Mouse (Mus musculus) CH12.LX (cell line): ENCODE data around the gene Golim4. TPM values are rescaled to one million over a fixed set of nuclear protein-coding genes. Genes with fewer than 3 reads are reported as not detected.

Experiments used
- DNase-seq: peaks from one replicate; pipeline ENCODE4 v3.0.0-alpha.2; 2013; ENCODE audit errors: extremely low read depth
- H3K27ac ChIP-seq: 2 replicates; pipeline ENCODE4 v1.5.1; 2012; ENCODE audit warnings: low read depth, mild to moderate bottlenecking, control low read depth, moderate library complexity; ENCODE audit not compliant: insufficient read depth
- H3K27me3 ChIP-seq: replicated peaks from 2 replicates; pipeline ENCODE3; 2012; ENCODE audit warnings: inconsistent platforms
- H3K36me3 ChIP-seq, 2 experiments: replicated peaks in 1 of 2; 2 replicates each; pipeline versions ENCODE3 to v1.6.1; 2012; ENCODE audit warnings: inconsistent platforms in 1 of 2, low read length in 1 of 2, mild to moderate bottlenecking in 1 of 2, mixed read lengths in 1 of 2, moderate library complexity in 1 of 2; ENCODE audit not compliant: control insufficient read depth in 1 of 2, insufficient read depth in 1 of 2
- H3K4me1 ChIP-seq, 2 experiments: 2 replicates each; pipeline ENCODE4 v1.6.1; 2012; ENCODE audit warnings: inconsistent platforms in 1 of 2, moderate library complexity in 1 of 2; ENCODE audit not compliant: insufficient read depth in 2 of 2, control insufficient read depth in 1 of 2
- H3K4me2 ChIP-seq: 2 replicates; pipeline ENCODE4 v1.6.1; 2012; ENCODE audit warnings: low read depth, mild to moderate bottlenecking, control low read depth; ENCODE audit not compliant: poor library complexity, insufficient read depth, severe bottlenecking
- H3K4me3 ChIP-seq, 3 experiments: fragments of 150-350 bp in 1 of 3; sonication (generic) in 1 of 3; replicated peaks in 1 of 3; 2 replicates each; pipeline versions ENCODE3 to v1.5.1; 2011 to 2012; ENCODE audit warnings: low read depth in 2 of 3, low read length in 2 of 3, mild to moderate bottlenecking in 2 of 3, moderate library complexity in 2 of 3, control low read depth in 1 of 3, improper control_type of control experiment in 1 of 3, inconsistent platforms in 1 of 3, mixed read lengths in 1 of 3; ENCODE audit not compliant: poor library complexity in 1 of 3
- H3K79me2 ChIP-seq: replicated peaks from 2 replicates; pipeline ENCODE4 v1.6.1; 2012; ENCODE audit warnings: mild to moderate bottlenecking, moderate library complexity; ENCODE audit not compliant: control insufficient read depth, poor library complexity, insufficient read depth, severe bottlenecking; ENCODE audit errors: extremely low read depth
- H3K9ac ChIP-seq: 2 replicates; pipeline ENCODE4 v1.6.1; 2012; ENCODE audit warnings: low read depth, mild to moderate bottlenecking, control low read depth, moderate library complexity; ENCODE audit not compliant: insufficient read depth
- H3K9me3 ChIP-seq: replicated peaks from 2 replicates; pipeline ENCODE3; 2012; ENCODE audit warnings: low read length, inconsistent platforms, mixed read lengths
- E2F4 ChIP-seq: IDR thresholded peaks from 2 replicates; pipeline ENCODE4 v1.6.1; 2011; ENCODE audit warnings: low read depth, low read length, improper control_type of control experiment; ENCODE audit not compliant: insufficient replicate concordance
- EP300 ChIP-seq: IDR thresholded peaks from 2 replicates; pipeline ENCODE4 v1.6.1; 2011; ENCODE audit warnings: low read length, improper control_type of control experiment
- ETS1 ChIP-seq: conservative IDR thresholded peaks from 2 replicates; pipeline ENCODE4 v1.6.1; 2012; ENCODE audit warnings: low read depth, mild to moderate bottlenecking, inconsistent platforms, low read length, improper control_type of control experiment, moderate library complexity
- GABPA ChIP-seq: IDR thresholded peaks from 2 replicates; pipeline ENCODE4 v1.6.1; 2012; ENCODE audit warnings: low read depth, low read length, improper control_type of control experiment, inconsistent platforms; ENCODE audit not compliant: insufficient replicate concordance
- HCFC1 ChIP-seq: IDR thresholded peaks from 2 replicates; pipeline ENCODE4 v1.6.1; 2012; ENCODE audit warnings: low read depth, mild to moderate bottlenecking, inconsistent platforms, low read length, improper control_type of control experiment
- IRF4 ChIP-seq: IDR thresholded peaks from 2 replicates; pipeline ENCODE4 v1.6.1; 2014; ENCODE audit warnings: low read depth, mild to moderate bottlenecking, inconsistent platforms, low read length, improper control_type of control experiment
- JUN ChIP-seq: IDR thresholded peaks from 2 replicates; pipeline ENCODE4 v1.6.1; 2011; ENCODE audit warnings: low read depth, mild to moderate bottlenecking, low read length, improper control_type of control experiment, moderate library complexity; ENCODE audit not compliant: insufficient read depth
- JUND ChIP-seq: conservative IDR thresholded peaks from 2 replicates; pipeline ENCODE4 v1.6.1; 2011; ENCODE audit warnings: low read depth, low read length, improper control_type of control experiment
- KAT2A ChIP-seq: IDR thresholded peaks from 2 replicates; pipeline ENCODE4 v1.6.1; 2012; ENCODE audit warnings: low read length, improper control_type of control experiment, inconsistent platforms; ENCODE audit not compliant: insufficient replicate concordance
- MAX ChIP-seq: IDR thresholded peaks from 2 replicates; pipeline ENCODE4 v1.6.1; 2011; ENCODE audit warnings: low read length, improper control_type of control experiment
- MAZ ChIP-seq: IDR thresholded peaks from 2 replicates; pipeline ENCODE4 v1.6.1; 2012; ENCODE audit warnings: low read depth, mild to moderate bottlenecking, inconsistent platforms, low read length, improper control_type of control experiment, moderate library complexity
- MEF2A ChIP-seq: IDR thresholded peaks from 2 replicates; pipeline ENCODE4 v1.6.1; 2014; ENCODE audit warnings: low read depth, mild to moderate bottlenecking, inconsistent platforms, low read length, improper control_type of control experiment, borderline replicate concordance
- MXI1 ChIP-seq: IDR thresholded peaks from 2 replicates; pipeline ENCODE4 v1.6.1; 2011; ENCODE audit warnings: mild to moderate bottlenecking, low read depth, low read length, improper control_type of control experiment
- MYC ChIP-seq: IDR thresholded peaks from 2 replicates; pipeline ENCODE4 v1.6.1; 2011; ENCODE audit warnings: low read depth, mild to moderate bottlenecking, improper control_type of control experiment, low read length
- NELFE ChIP-seq: IDR thresholded peaks from 2 replicates; pipeline ENCODE4 v1.6.1; 2011; ENCODE audit warnings: low read depth, low read length, improper control_type of control experiment
- POLR2A ChIP-seq: IDR thresholded peaks from 2 replicates; pipeline ENCODE4 v1.6.1; 2011; ENCODE audit warnings: low read depth, mild to moderate bottlenecking, improper control_type of control experiment, low read length
- POLR2AphosphoS2 ChIP-seq: IDR thresholded peaks from 2 replicates; pipeline ENCODE4 v1.6.1; 2011; ENCODE audit warnings: low read depth, low read length, improper control_type of control experiment
- RAD21 ChIP-seq: IDR thresholded peaks from 2 replicates; pipeline ENCODE4 v1.6.1; 2011; ENCODE audit warnings: low read depth, mild to moderate bottlenecking, low read length, improper control_type of control experiment, moderate library complexity
- SMC3 ChIP-seq: IDR thresholded peaks from 2 replicates; pipeline ENCODE4 v1.6.1; 2011; ENCODE audit warnings: low read depth, low read length, improper control_type of control experiment
- TBP ChIP-seq: conservative IDR thresholded peaks from 2 replicates; pipeline ENCODE4 v1.6.1; 2011; ENCODE audit warnings: low read depth, low read length, improper control_type of control experiment
- UBTF ChIP-seq: IDR thresholded peaks from 2 replicates; pipeline ENCODE4 v1.6.1; 2012; ENCODE audit warnings: low read depth, mild to moderate bottlenecking, inconsistent platforms, low read length, improper control_type of control experiment, moderate library complexity
- USF1 ChIP-seq: IDR thresholded peaks from 2 replicates; pipeline ENCODE4 v1.6.1; 2014; ENCODE audit warnings: low read depth, mild to moderate bottlenecking, inconsistent platforms, low read length, improper control_type of control experiment
- USF2 ChIP-seq: conservative IDR thresholded peaks from 2 replicates; pipeline ENCODE4 v1.6.1; 2011; ENCODE audit warnings: low read depth, low read length, improper control_type of control experiment
- ZC3H11A ChIP-seq: IDR thresholded peaks from 2 replicates; pipeline ENCODE4 v1.6.1; 2012; ENCODE audit warnings: low read depth, mild to moderate bottlenecking, inconsistent platforms, low read length, improper control_type of control experiment
- ZKSCAN1 ChIP-seq: IDR thresholded peaks from 2 replicates; pipeline ENCODE4 v1.6.1; 2012; ENCODE audit warnings: low read depth, inconsistent platforms, low read length, improper control_type of control experiment, borderline replicate concordance
- dilution Hi-C: fragments of 300-500 bp; cut with MboI; formaldehyde crosslinking; loops from 2 replicates; pipeline ENCODE4 v1.14.3; 2020; ENCODE audit warnings: low sequenced_read_pairs; ENCODE audit not compliant: extremely low pct_unique_long_range_greater_than_20kb, extremely low pct_ligation_motif_present
- in situ Hi-C: fragments of 300-500 bp; cut with MboI; formaldehyde crosslinking; loops from 3 replicates; pipeline ENCODE4 v1.14.3; 2019; ENCODE audit warnings: low sequenced_read_pairs, low pct_ligation_motif_present, low pct_unique_long_range_greater_than_20kb, mixed read lengths
- polyA plus RNA-seq: library from polyadenylated mRNA; unstranded; fragments of >175 nt; gene quantifications from 2 replicates; pipeline ENCODE4 v1.2.1, GENCODE M21; 2012; ENCODE audit warnings: low read depth; ENCODE audit not compliant: insufficient read length
- total RNA-seq, 2 experiments: library from RNA; depleted of rRNA; stranded (reverse); fragments of 300-350 nt in 1 of 2; fragments of >200 nt in 1 of 2; gene quantifications; 2 replicates each; pipeline ENCODE4 v1.2.3; 2012 to 2014

Gene Golim4
- total and polyA plus RNA-seq, 3 experiments = 0.04 to 0.16 TPM; not detected in 1

- no peak for TF ChIP-seq ETS1
Observed at GRCm38 (mm10) chr3:75930659-75931225, 26.0 kb downstream of the Golim4 start (continued).

DNA sequence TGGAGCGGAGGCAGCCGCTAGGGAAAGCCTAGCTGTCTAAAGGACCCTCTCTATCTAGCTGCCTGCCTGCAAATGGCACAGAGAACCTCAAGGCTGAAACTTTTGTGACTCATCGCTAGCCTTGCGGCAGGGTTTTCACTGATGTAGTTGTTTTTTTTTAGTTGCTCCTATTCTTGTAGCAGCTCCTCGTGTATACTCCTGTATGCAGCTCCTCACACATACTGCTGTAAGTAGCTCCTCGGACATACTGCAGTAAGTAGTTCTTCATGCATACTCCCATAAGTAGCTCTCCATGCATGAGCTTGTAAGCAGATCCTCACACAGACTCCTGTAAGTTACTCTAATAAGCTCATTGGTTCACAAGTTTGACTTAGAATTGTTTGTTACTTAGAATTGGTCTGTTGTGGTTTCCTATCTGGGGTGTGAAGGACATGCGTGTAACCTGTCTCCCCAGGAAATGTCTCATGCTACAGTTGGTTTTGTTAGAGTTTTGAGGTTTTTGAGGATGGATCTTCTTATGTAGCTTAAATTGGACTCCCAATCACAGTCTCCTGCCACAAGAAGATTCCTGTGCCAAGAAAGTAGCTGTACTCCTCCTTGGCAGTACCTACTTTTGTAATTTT, 26.7 kb downstream of the Golim4 start:
- Histone ChIP-seq H3K4me3 (no peak overlapping the region), H3K9me3 (no peaks in the 10 kb centered on the region), H3K36me3 (no peaks in the 10 kb centered on the region), H3K4me2 (no peak overlapping the region), H3K27me3 (no peaks in the 10 kb centered on the region), H3K27ac (no peak overlapping the region), H3K4me1 (no peaks in the 10 kb centered on the region), H3K9ac (no peak overlapping the region), H3K79me2 (no peaks in the 10 kb centered on the region)
- dilution Hi-C loops (no loop called here), in situ Hi-C loops (no loop called here)
- TF ChIP-seq JUND (no peak), KAT2A (no peak), RAD21 (no peak), E2F4 (no peak), IRF4 (no peak), USF1 (no peak), GABPA (no peak), ZC3H11A (no peak), HCFC1 (no peak), MAX (no peak), MXI1 (no peak), USF2 (no peak), POLR2AphosphoS2 (no peak), JUN (no peak), MAZ (no peak), TBP (no peak), UBTF (no peak)
- peak; percentile 7 for DNase-seq

DNA sequence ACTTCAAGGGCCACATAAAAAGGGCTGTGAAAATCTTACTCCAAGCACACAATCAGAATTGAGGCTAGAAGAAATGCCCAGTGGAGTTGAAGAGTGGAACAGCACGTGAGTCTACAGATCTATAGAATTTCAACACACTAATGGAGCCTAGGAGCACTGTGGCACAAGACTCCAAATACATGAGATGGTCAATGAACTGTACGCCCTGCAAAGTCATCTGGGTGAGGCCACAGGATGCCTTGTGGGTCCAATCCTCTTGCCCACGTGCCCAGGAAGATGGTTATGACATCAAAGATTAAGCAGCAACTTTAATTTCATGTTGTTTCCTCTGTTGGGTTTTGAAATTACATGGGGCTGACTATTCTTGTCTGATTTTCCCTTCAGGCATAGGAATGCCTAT, 30.4 kb downstream of the Golim4 start:
- H3K4me3 ChIP-seq = no peak overlapping the region
- H3K36me3 ChIP-seq = no peaks in the 10 kb centered on the region
- no peak for DNase-seq
- H3K9me3 ChIP-seq = no peaks in the 10 kb centered on the region
- no peak overlapping the region for H3K4me2 ChIP-seq
- no peaks in the 10 kb centered on the region for H3K79me2 ChIP-seq
- no peaks in the 10 kb centered on the region for H3K27me3 ChIP-seq
- no peak overlapping the region for H3K9ac ChIP-seq
- H3K4me1 ChIP-seq = no peaks in the 10 kb centered on the region
- H3K27ac ChIP-seq = no peak overlapping the region
- in situ Hi-C loops (no loop called here), dilution Hi-C loops (no loop called here)
- no peak for TF ChIP-seq EP300
- no peak for TF ChIP-seq MEF2A
- no peak for TF ChIP-seq MYC
- TF ChIP-seq SMC3 = no peak
- TF ChIP-seq POLR2A = no peak
- TF ChIP-seq ZKSCAN1 = no peak
- TF ChIP-seq NELFE = no peak
- no peak for TF ChIP-seq E2F4
